Mouse (Mus musculus) stomach, embryonic 15.5 days (tissue): ENCODE data around the gene Tiam2. TPM values are rescaled to one million over a fixed set of nuclear protein-coding genes. Genes with fewer than 3 reads are reported as not detected.

Experiments
- ATAC-seq: fragments of 200-750 bp; cut with Nextera tagmentation; 2 replicates; pipeline ENCODE4 v1.8.0; 2017; ENCODE audit warnings: low read depth, moderate number of reproducible peaks, moderate TSS enrichment; ENCODE audit not compliant: insufficient read depth, low FRiP score
- H3K27ac ChIP-seq: fragments of 300-500 bp; sonication (generic); 2 replicates; pipeline ENCODE4 v1.5.1; 2015; ENCODE audit warnings: mild to moderate bottlenecking, inconsistent platforms
- H3K27me3 ChIP-seq: fragments of 300-500 bp; sonication (generic); replicated peaks from 2 replicates; pipeline ENCODE4 v1.6.1; 2015; ENCODE audit warnings: inconsistent platforms
- H3K36me3 ChIP-seq: fragments of 300-500 bp; sonication (generic); 2 replicates; pipeline ENCODE4 v1.6.1; 2015; ENCODE audit warnings: inconsistent platforms
- H3K4me1 ChIP-seq: fragments of 300-500 bp; sonication (generic); 2 replicates; pipeline ENCODE4 v1.6.1; 2015; ENCODE audit warnings: inconsistent platforms
- H3K4me2 ChIP-seq: fragments of 300-500 bp; sonication (generic); 2 replicates; pipeline ENCODE4 v1.6.1; 2015; ENCODE audit warnings: mild to moderate bottlenecking, inconsistent platforms
- H3K4me3 ChIP-seq: fragments of 300-500 bp; sonication (generic); replicated peaks from 2 replicates; pipeline ENCODE4 v1.5.1; 2015; ENCODE audit warnings: inconsistent platforms
- H3K9ac ChIP-seq: fragments of 300-500 bp; sonication (generic); 2 replicates; pipeline ENCODE4 v1.6.1; 2015; ENCODE audit warnings: inconsistent platforms
- H3K9me3 ChIP-seq: fragments of 300-500 bp; sonication (generic); 2 replicates; pipeline ENCODE4 v1.6.1; 2016; ENCODE audit warnings: inconsistent platforms
- WGBS: fragments of 180-500 bp; shearing (Covaris S2); methylation state at CpG from one replicate; pipeline ENCODE4 v1.1.7; 2015; 5-methylcytosine and 5-hydroxymethylcytosine counted together
- polyA plus RNA-seq: library from polyadenylated mRNA; unstranded; fragments of >200 nt; fragmentation: Nextera tagmentation; extraction: Ambion mirVana; gene quantifications from 2 replicates; pipeline ENCODE4 v1.2.1, GENCODE M21; 2015

The Tiam2 gene
- polyA plus RNA-seq, 1 experiment from 2014 or later = 4.0 TPM

- Histone ChIP-seq H3K4me1 (no peaks in the 10 kb centered on the region), H3K27me3 (no peaks in the 10 kb centered on the region), H3K9me3 (no peaks in the 10 kb centered on the region), H3K9ac (no peak overlapping the region), H3K4me3 (no peak overlapping the region), H3K36me3 (no peaks in the 10 kb centered on the region), H3K27ac (no peak overlapping the region), H3K4me2 (no peak overlapping the region)
- ATAC-seq = no peak
- whole genome bisulfite sequencing = 89% methylated on average over 4 of the region's 4 CpGs
Measured at GRCm38 (mm10) chr17:3315581-3315980, 10.8 kb upstream of the Tiam2 start.

GRCm38 (mm10) chr17:3326903-3327279 is 518 bp downstream of the Tiam2 start:
- Histone ChIP-seq H3K27ac (no peak overlapping the region), H3K9ac (peak overlapping the region; percentile 19; the same call in 1 of the 2 replicates), H3K4me3 (peak overlapping the region; percentile 61), H3K4me1 (peaks cover 4% of the 10 kb centered on the region), H3K27me3 (no peaks in the 10 kb centered on the region), H3K9me3 (no peaks in the 10 kb centered on the region), H3K4me2 (peak overlapping the region; percentile 94), H3K36me3 (no peaks in the 10 kb centered on the region)
- ATAC-seq = peak; percentile 20; the same call in 1 of the 2 replicates
- under 1% methylated on average over 25 of the region's 25 CpGs for WGBS

- H3K4me1 ChIP-seq = peaks cover 4% of the 10 kb centered on the region
- 5% methylated on average over 14 of the region's 14 CpGs for WGBS
- H3K9ac ChIP-seq = 0 out of 2 replicates have a peak overlapping the region, but pooled peaks have one; percentile 19
Measured at GRCm38 (mm10) chr17:3327335-3327734, 962 bp downstream of the Tiam2 start.

GRCm38 (mm10) chr17:3328820-3329219 is 2.4 kb downstream of the Tiam2 start:
- H3K9ac ChIP-seq = no peak overlapping the region
- no peak overlapping the region for H3K4me3 ChIP-seq
- no peaks in the 10 kb centered on the region for H3K27me3 ChIP-seq
- no peak overlapping the region for H3K27ac ChIP-seq
- 76% methylated on average over 4 of the region's 4 CpGs for WGBS
- no peaks in the 10 kb centered on the region for H3K9me3 ChIP-seq
- no peaks in the 10 kb centered on the region for H3K36me3 ChIP-seq
- peaks cover 4% of the 10 kb centered on the region for H3K4me1 ChIP-seq
- H3K4me2 ChIP-seq = no peak overlapping the region
- ATAC-seq = no peak

More at GRCm38 (mm10) chr17:3327335-3327734, 962 bp downstream of the Tiam2 start:
- Histone ChIP-seq H3K4me3 (peak overlapping the region; percentile 61), H3K36me3 (no peaks in the 10 kb centered on the region), H3K9me3 (no peaks in the 10 kb centered on the region), H3K27ac (no peak overlapping the region), H3K4me2 (peak overlapping the region; percentile 94), H3K27me3 (no peaks in the 10 kb centered on the region)
- ATAC-seq = no peak

GRCm38 (mm10) chr17:3329429-3329828 is 3.1 kb downstream of the Tiam2 start:
- H3K27ac ChIP-seq = no peak overlapping the region
- H3K4me2 ChIP-seq = no peak overlapping the region
- 80% methylated on average over 4 of the region's 4 CpGs for WGBS
- no peak overlapping the region for H3K9ac ChIP-seq
- no peaks in the 10 kb centered on the region for H3K9me3 ChIP-seq
- H3K36me3 ChIP-seq = no peaks in the 10 kb centered on the region
- no peak for ATAC-seq
- peaks cover 4% of the 10 kb centered on the region for H3K4me1 ChIP-seq
- H3K4me3 ChIP-seq = no peak overlapping the region
- no peaks in the 10 kb centered on the region for H3K27me3 ChIP-seq

- no peak overlapping the region for H3K4me2 ChIP-seq
Measured at GRCm38 (mm10) chr17:3331721-3332461, 5.5 kb downstream of the Tiam2 start.

GRCm38 (mm10) chr17:3336161-3336739 is 9.9 kb downstream of the Tiam2 start:
- H3K4me1 ChIP-seq = peaks cover 10% of the 10 kb centered on the region
- no peak for ATAC-seq
- 71% methylated on average over 7 of the region's 7 CpGs for WGBS

More at GRCm38 (mm10) chr17:3331721-3332461, 5.5 kb downstream of the Tiam2 start:
- H3K4me3 ChIP-seq = no peak overlapping the region
- no peaks in the 10 kb centered on the region for H3K9me3 ChIP-seq
- 59% methylated on average over 7 of the region's 7 CpGs for WGBS
- H3K27me3 ChIP-seq = no peaks in the 10 kb centered on the region
- ATAC-seq = peak; percentile 56; the same call in 1 of the 2 replicates
- H3K27ac ChIP-seq = no peak overlapping the region
- H3K36me3 ChIP-seq = no peaks in the 10 kb centered on the region
- peaks cover 4% of the 10 kb centered on the region for H3K4me1 ChIP-seq
- no peak overlapping the region for H3K9ac ChIP-seq

GRCm38 (mm10) chr17:3336887-3337524 is 10.6 kb downstream of the Tiam2 start:
- Histone ChIP-seq H3K4me2 (no peak overlapping the region), H3K4me3 (no peak overlapping the region), H3K27ac (no peak overlapping the region), H3K9me3 (no peaks in the 10 kb centered on the region), H3K27me3 (no peaks in the 10 kb centered on the region), H3K36me3 (no peaks in the 10 kb centered on the region), H3K4me1 (peaks cover 10% of the 10 kb centered on the region), H3K9ac (no peak overlapping the region)
- ATAC-seq = no peak
- 72% methylated on average over 7 of the region's 7 CpGs for WGBS

More at GRCm38 (mm10) chr17:3336161-3336739, 9.9 kb downstream of the Tiam2 start:
- no peak overlapping the region for H3K4me3 ChIP-seq
- H3K9me3 ChIP-seq = no peaks in the 10 kb centered on the region
- H3K27me3 ChIP-seq = no peaks in the 10 kb centered on the region
- no peak overlapping the region for H3K9ac ChIP-seq
- no peaks in the 10 kb centered on the region for H3K36me3 ChIP-seq
- H3K4me2 ChIP-seq = no peak overlapping the region
- H3K27ac ChIP-seq = no peak overlapping the region

GRCm38 (mm10) chr17:3337525-3337888 is 11.1 kb downstream of the Tiam2 start:
- Histone ChIP-seq H3K4me3 (no peak overlapping the region), H3K9me3 (no peaks in the 10 kb centered on the region), H3K4me1 (peaks cover 10% of the 10 kb centered on the region), H3K27ac (no peak overlapping the region), H3K9ac (no peak overlapping the region), H3K27me3 (no peaks in the 10 kb centered on the region), H3K36me3 (no peaks in the 10 kb centered on the region), H3K4me2 (no peak overlapping the region)
- ATAC-seq = no peak
- WGBS = 65% methylated on average over 4 of the region's 4 CpGs

- H3K4me1 ChIP-seq = peaks cover 10% of the 10 kb centered on the region
- H3K4me3 ChIP-seq = no peak overlapping the region
- H3K36me3 ChIP-seq = no peaks in the 10 kb centered on the region
- H3K4me2 ChIP-seq = no peak overlapping the region; the same call in 1 of the 2 replicates
- 46% methylated on average over 7 of the region's 7 CpGs for WGBS
- no peaks in the 10 kb centered on the region for H3K27me3 ChIP-seq
- H3K27ac ChIP-seq = no peak overlapping the region
- H3K9me3 ChIP-seq = no peaks in the 10 kb centered on the region
- H3K9ac ChIP-seq = no peak overlapping the region
- peak; percentile 50; the same call in 1 of the 2 replicates for ATAC-seq
Measured at GRCm38 (mm10) chr17:3338821-3339220, 12.4 kb downstream of the Tiam2 start.

GRCm38 (mm10) chr17:3344872-3345271 is 18.5 kb downstream of the Tiam2 start:
- H3K4me3 ChIP-seq = no peak overlapping the region
- ATAC-seq = no peak
- H3K4me1 ChIP-seq = peaks cover 5% of the 10 kb centered on the region; the same call in 1 of the 2 replicates
- H3K9ac ChIP-seq = no peak overlapping the region
- WGBS = 70% methylated on average over 7 of the region's 7 CpGs
- no peak overlapping the region for H3K27ac ChIP-seq
- no peaks in the 10 kb centered on the region for H3K9me3 ChIP-seq
- H3K4me2 ChIP-seq = no peak overlapping the region
- H3K27me3 ChIP-seq = no peaks in the 10 kb centered on the region
- H3K36me3 ChIP-seq = no peaks in the 10 kb centered on the region
